Mouse (Mus musculus): Measurements from ENCODE around the gene Pfdn6.

The Pfdn6 gene

DNA sequence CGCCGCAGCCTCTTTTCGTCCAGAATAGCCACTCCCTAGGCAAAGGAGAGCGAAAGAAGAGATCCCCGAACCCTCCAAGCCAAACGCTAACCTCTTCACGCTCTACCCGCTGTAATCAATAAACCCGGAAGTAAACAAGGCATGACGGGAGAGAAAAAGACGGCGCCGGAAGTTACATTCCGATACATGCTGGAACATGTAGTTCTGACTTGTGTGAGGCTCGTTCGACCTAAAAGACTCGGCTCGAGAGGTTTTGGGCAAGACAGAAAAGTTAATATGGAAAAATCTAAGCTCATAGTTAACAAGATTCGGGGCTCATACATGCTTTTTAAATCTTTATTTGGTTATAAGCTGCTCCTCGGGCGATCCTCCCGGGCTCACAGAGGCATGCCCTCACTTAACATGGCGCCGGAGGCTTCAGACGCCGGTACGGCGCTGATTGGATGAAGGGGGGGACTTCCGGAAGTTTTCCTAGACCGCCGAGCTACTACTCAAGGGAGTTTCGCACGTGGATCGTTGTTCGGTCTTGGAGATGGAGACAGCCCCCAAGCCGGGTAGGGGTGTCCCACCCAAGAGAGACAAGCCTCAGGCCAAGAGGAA, at the start of gene Pfdn6, which contains the start of gene Wdr46:
TSS of gene Pfdn6 (minus strand) at position 138 of the 600 bp plus-strand sequence.
TSS of gene Wdr46 (plus strand) at position 455 of the 600 bp plus-strand sequence.
- peak; percentile 88 to 92 for DNase-seq

DNA sequence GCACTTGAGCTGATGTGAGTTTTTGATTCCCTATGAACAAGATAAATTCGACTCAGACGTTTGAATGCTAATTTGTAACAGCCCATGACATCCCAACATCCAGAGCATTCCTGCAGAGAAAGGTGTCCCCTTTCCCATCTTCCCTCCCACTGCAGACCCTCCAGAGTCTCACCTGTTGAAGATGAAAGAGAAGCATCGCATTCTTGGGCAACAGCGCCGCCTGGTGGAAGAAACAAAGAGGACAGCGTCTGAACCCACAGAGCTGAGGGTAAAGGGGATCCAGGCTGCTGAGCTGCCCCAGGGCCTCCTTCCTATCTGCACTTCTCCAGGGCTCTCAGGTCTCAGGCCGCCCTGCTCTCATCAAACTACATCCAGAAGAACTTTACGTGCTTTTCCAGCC, 42.0 kb upstream of the Pfdn6 start:
- peak; percentile 77 to 86 for DNase-seq

DNA sequence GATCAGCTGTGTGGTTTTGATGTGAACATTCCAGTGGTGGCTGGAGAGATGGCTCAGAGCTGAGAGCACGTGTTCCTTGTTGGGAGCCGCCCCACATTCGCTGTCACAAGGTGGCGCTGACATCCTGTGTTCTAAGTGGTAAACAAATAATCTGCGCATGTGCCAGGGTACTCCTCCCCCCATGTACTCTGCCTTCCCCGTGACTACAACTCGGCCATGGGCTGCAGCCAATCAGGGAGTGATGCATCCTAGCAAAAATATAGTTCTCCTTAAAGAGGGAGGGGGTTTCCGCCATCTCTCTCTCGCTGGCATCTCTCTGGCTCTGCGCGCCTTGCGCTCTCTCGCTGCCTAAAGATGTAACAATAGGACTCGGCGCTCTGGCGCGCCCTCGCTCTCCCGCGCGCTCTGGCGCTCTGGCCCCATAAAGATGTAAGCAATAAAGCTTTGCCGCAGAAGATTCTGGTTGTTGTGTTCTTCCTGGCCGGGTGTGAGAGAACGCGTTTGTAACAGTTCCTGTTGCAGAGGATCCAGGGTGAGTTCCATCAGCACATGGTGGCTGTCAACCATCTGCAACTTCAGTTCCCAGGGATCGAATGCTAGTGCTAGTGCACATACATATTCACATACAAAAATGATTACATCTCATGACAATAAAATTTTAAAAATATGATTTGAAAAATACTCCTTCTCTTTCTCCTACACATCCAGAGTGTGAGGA, 41.2 kb upstream of the Pfdn6 start:
- DNase-seq: peak; percentile 86 to 90

GRCm38 (mm10) chr17:33980181-33981035, 40.3 kb upstream of the Pfdn6 start:
- no peak for DNase-seq

- DNase-seq: no peak
Measured at GRCm38 (mm10) chr17:33979512-33980050, 39.4 kb upstream of the Pfdn6 start.

DNA sequence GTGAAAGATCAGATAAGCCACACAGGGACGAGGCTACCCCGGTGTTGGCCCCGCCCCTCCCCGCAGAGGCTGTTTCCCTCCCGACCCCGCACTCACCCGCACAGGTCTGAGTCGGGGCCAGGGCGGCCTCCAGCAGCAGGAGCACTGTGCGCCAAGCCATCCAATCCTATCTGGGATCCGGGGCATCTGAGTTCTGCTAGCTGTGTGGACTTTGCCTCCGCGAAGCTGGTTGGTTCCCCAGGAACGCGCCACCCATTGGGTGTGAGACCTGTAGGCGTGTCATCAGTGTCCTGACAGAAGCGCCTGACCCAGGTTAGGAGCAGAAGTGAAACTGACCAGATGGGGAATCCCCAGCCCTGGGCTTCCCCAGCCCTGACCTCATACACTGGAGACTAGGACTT, 38.5 kb upstream of the Pfdn6 start:
- DNase-seq: peak; percentile 77 to 82

GRCm38 (mm10) chr17:33977861-33978557, 37.9 kb upstream of the Pfdn6 start:
- peak in 1 of 2 experiments; percentile 35 for DNase-seq

GRCm38 (mm10) chr17:33973572-33973971, 33.4 kb upstream of the Pfdn6 start:
- DNase-seq: no peak

- no peak for DNase-seq
Measured at GRCm38 (mm10) chr17:33972691-33973090, 32.5 kb upstream of the Pfdn6 start.

GRCm38 (mm10) chr17:33969394-33969793, 29.3 kb upstream of the Pfdn6 start:
- DNase-seq: no peak

- no peak for DNase-seq
Measured at GRCm38 (mm10) chr17:33968927-33969326, 28.8 kb upstream of the Pfdn6 start.

DNA sequence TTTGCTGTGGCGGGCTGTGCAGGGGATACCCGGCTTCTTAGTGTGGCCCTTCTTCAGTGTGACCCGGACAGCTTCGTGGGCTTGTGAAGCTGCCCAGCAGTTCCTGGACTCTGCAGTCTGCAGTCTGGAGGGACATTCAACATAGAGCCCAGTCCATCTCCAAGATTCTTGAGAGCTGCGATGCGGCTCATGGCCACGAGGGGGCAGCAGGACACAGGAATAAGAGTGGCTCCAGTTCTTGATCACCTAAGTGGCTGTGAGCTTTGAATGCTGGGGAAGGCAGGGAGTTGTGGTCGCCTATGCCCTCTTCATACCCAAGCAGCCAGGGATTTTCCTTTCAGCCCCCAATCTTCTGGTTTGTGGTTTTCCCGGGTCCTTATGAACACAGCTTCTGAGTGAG, 28.3 kb upstream of the Pfdn6 start:
- DNase-seq: peak; percentile 85 to 88

DNA sequence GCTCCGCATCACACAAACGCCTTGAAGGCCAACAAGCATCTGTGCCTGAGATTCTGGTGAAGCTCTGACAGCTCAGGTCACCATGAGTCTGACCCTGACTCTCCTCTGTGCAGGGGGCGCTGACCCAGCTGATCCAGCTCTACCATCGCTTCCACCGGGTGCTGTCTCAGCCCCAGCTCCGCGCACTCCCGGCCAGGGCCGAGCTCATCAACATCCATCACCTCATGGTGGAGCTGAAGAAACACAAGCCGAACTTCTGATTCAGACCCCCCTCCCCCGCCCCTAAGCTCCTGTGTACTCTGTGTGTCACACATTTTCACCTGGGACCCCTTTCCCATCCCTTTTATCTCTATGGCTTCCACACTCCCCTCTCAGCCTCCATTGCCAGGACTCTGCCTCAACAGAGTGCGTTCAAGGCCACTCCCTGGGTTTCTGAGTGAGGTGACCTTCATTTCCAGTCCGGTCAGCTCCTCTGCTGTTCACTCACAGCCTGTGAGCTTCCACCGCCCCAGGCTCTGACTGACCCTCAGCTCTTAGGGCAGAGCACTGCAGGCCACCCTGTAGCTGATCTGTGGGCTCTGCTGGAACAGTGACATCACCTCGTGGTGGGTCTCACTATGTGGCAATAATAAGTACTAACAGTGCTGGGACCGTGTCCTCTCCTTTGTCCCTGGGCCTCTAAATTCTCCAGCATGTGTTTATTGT, 25.9 kb upstream of the Pfdn6 start:
- no peak for DNase-seq

DNA sequence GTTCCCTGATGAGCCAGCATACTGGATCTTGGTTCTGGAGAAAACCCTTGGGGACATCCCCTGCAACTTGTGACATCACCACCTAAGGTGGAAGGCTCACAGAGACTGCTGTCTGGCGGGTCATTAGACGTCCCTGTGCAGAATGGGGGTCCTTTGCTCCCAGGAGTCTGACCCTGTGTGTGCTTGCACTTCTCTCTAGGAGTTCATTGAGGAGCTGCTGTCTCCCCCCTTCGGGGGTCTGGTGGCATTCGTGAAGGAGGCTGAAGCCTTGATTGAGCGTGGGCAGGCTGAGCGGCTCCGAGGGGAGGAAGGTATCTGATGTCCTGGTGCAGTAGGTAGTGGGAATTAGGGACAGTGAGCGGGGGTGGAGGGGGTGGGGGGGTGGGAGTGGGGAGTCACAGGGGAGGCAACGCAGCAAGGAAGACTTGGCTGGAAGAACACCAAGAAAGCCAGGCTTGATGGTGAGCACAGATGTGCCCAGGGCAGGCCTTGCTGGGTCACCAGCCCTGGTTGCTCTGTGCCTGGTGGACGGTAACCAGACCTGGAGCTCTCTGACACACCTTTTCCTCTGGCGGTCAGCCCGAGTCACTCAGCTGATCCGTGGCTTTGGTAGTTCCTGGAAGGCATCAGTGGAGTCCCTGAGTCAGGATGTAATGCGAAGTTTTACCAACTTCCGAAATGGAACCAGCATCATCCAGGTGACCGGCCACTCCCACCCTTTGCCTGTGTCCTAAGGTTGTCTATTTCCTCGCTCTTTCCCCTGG, 25.1 kb upstream of the Pfdn6 start:
- no peak for DNase-seq

DNA sequence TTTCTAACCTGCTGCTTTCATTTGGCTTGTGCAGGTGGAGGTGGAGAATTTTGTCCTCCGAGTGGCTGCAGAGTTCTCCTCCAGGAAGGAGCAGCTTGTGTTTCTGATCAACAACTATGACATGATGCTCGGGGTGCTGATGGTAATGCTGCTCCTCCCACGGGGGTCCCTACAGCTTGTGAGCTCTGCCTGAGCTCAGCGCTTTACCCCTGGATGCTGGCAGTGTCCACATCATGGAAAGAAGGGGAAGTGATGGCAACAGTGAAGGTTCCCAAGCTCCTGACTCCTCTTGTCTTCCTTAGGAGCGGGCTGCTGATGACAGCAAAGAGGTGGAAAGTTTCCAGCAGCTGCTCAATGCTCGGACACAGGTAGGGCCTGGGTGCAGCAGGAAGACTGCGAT, 22.7 kb upstream of the Pfdn6 start:
- DNase-seq: peak in 1 of 2 experiments; percentile 2

DNA sequence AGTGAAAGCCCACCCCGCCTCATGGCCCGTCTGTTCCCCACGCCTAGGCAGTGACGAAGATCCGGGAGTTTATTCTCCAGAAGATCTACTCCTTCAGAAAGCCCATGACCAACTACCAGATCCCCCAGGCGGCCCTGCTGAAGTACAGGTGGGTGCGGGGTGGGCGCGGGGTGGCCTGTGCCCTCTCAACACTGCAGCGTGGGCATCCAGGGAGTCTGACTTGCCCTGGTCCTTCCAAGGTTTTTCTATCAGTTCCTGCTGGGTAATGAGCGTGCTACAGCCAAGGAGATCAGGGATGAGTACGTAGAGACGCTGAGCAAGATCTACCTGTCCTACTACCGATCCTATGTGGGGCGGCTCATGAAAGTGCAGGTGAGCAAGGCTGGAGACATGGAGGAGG, 19.8 kb upstream of the Pfdn6 start:
- peak in 1 of 2 experiments; percentile 10 for DNase-seq

DNA sequence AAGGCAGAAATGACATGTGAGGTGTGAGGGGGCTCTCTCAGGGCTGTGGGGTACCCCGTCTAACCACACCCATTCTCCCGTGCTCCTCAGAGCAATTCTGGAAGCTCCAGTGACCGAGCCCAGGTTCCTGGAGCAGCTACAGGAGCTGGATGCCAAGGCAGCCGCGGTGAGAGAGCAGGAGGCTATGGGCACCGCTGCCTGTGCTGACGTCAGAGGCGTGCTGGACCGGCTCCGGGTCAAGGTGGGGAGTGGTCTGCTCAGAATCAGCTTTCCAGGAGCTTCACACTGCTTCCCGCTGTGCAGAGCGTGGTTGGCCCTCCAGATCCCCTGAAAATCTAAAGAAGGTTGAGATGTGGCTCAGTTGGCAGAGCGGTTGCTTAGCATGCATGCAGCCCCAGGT, 19.0 kb upstream of the Pfdn6 start:
- DNase-seq: peak in 1 of 2 experiments; percentile 17

DNA sequence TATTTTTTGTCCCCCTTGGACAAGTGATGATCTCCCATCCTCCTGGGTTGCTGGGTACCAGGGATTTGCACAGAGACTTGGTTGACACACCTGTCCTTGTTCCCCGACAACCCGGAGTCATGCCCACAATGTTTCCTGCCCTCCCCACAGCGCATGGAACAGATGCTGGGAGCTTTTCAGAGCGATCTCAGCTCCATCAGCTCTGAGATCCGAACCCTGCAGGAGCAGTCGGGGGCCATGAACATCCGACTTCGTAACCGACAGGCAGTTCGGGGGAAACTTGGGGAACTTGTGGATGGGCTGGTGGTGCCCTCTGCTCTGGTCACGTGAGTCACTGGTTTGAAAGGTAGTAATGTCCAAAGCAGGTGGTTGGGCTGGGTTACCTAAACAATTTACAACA, 18.3 kb upstream of the Pfdn6 start:
- peak in 1 of 2 experiments; percentile 3 for DNase-seq

DNA sequence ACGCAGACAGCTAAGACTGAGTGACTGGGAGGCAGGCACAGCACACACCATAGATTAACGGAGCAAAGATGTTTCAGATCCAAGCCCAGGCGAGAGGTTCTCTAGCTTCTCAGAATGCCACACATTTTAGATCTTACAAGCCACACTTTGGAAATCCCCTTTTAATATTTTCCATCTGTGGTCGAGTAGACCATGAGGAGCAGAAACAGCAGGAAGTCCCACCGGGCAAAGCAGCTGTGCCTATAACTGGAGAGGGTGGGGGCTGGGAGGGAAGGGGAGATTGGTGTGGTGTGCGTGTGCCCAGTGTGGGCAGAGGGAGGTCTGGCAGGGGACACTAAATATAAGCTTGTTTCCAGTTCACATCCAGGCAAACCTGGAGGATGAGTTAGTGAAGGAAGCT, 17.4 kb upstream of the Pfdn6 start:
- peak in 1 of 2 experiments; percentile 4 for DNase-seq

DNA sequence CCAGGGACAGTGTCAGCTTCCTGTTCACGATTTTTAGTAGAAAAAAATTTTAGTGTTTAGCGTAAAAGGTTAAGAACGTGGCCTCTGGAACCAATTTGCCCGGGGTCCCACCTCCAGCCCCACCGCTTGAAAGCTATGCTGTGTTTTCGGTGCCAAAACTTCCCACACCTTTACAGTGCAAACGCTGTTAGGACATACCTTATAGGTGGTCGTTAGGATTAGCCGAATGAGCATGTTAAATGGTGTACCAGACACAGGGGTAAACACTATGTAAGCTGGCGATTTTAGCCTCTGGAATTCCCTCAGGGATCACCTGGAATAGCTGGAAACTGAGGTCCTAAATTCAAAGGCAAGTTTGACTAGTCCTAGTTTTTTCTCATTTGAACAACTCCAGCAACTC, 16.2 kb upstream of the Pfdn6 start:
- no peak for DNase-seq
